Mouse (Mus musculus) forebrain, embryonic 14.5 days (tissue): ENCODE data around the gene Mosmo. TPM values are rescaled to one million over a fixed set of nuclear protein-coding genes. Genes with fewer than 3 reads are reported as not detected.
"Not testable (repeated sequence)": the region's sequence is repeated elsewhere in the genome, so short reads cannot be mapped to it uniquely, and the experiment has no call there.

Experiments
- ATAC-seq: fragments of 200-750 bp; cut with Nextera tagmentation; 2 replicates; pipeline ENCODE4 v1.8.0; 2017; ENCODE audit warnings: mild to moderate bottlenecking, moderate library complexity
- DNase-seq: peaks from one replicate; pipeline ENCODE4 v3.0.0-alpha.2; 2015; ENCODE audit warnings: low spot score
- H3K27ac ChIP-seq: fragments of 300-500 bp; sonication (generic); 2 replicates; pipeline ENCODE4 v1.5.1; 2014; ENCODE audit warnings: low read depth, mild to moderate bottlenecking, control low read depth, low read length, moderate library complexity
- H3K27me3 ChIP-seq: fragments of 300-500 bp; sonication (generic); replicated peaks from 2 replicates; pipeline ENCODE4 v1.6.1; 2014; ENCODE audit warnings: low read length, control low read depth, mixed read lengths; ENCODE audit not compliant: control insufficient read depth, insufficient read depth
- H3K36me3 ChIP-seq: fragments of 300-500 bp; sonication (generic); 2 replicates; pipeline ENCODE4 v1.6.1; 2014; ENCODE audit warnings: low read length, control low read depth; ENCODE audit not compliant: control insufficient read depth, insufficient read depth
- H3K4me1 ChIP-seq: fragments of 300-500 bp; sonication (generic); 2 replicates; pipeline ENCODE4 v1.6.1; 2014; ENCODE audit warnings: antibody characterized with exemption, low read length, control low read depth; ENCODE audit not compliant: control insufficient read depth, insufficient read depth
- H3K4me2 ChIP-seq: fragments of 300-500 bp; sonication (generic); 2 replicates; pipeline ENCODE4 v1.6.1; 2014; ENCODE audit warnings: mild to moderate bottlenecking, control low read depth, low read length
- H3K4me3 ChIP-seq: fragments of 300-500 bp; sonication (generic); 2 replicates; pipeline ENCODE4 v1.5.1; 2014; ENCODE audit warnings: low read depth, low read length, control low read depth
- H3K9ac ChIP-seq: fragments of 300-500 bp; sonication (generic); 2 replicates; pipeline ENCODE4 v1.6.1; 2014; ENCODE audit warnings: mild to moderate bottlenecking, low read length, control low read depth, moderate library complexity
- H3K9me3 ChIP-seq: fragments of 300-500 bp; sonication (generic); replicated peaks from 2 replicates; pipeline ENCODE4 v1.6.1; 2016; ENCODE audit warnings: low read length, control low read depth, mixed read lengths; ENCODE audit not compliant: control insufficient read depth
- WGBS: fragments of 180-500 bp; shearing (Covaris S2); extraction: QIAGEN DNeasy Blood & Tissue Kit; methylation state at CpG from one replicate; pipeline ENCODE4 v1.1.7; 2014; 5-methylcytosine and 5-hydroxymethylcytosine counted together
- polyA plus RNA-seq: library from polyadenylated mRNA; unstranded; fragments of >200 nt; fragmentation: Nextera tagmentation; extraction: Ambion mirVana; gene quantifications from 2 replicates; pipeline ENCODE4 v1.2.1, GENCODE M21; 2014

Mosmo gene
- polyA plus RNA-seq, 1 experiment from 2014 or later = 15.6 TPM

DNA sequence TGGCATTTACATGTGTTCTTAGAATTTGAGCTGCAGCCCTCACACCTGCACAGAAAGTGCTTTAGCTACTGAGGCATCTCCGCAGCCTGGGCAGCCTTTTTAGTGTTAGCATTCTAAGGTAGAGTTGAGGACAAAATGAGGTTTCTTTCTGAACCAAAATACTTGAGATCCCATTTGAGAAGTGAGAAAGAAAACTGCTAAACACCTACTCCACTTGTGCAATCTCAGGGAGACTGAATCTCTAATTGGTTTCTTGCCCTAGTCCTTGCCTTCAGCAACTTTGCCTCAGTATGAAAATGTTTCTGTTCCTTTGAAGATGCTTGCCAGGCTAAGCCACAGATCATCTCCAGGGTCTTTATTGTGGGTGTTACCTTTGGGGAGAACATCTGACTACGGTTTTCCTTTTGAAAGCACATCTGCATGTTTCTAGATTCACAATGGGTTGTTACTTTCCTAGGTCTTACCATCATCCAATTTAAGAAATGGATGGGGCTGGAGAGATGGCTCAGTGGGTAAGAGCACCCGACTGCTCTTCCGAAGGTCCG is 16.5 kb downstream of the Mosmo start:
- Histone ChIP-seq H3K27ac (no peak overlapping the region), H3K27me3 (no peaks in the 10 kb centered on the region), H3K36me3 (peaks cover 12% of the 10 kb centered on the region; the same call in 1 of the 2 replicates), H3K4me1 (no peaks in the 10 kb centered on the region), H3K4me3 (no peak overlapping the region), H3K9ac (no peak overlapping the region), H3K4me2 (no peak overlapping the region), H3K9me3 (no peaks in the 10 kb centered on the region)
- 89% methylated on average over 5 of the region's 5 CpGs for WGBS
- no peak for ATAC-seq
- DNase-seq = no peak

GRCm38 (mm10) chr7:120695196-120695595 is 17.8 kb downstream of the Mosmo start:
- no peak for DNase-seq
- Histone ChIP-seq H3K4me1 (no peaks in the 10 kb centered on the region), H3K4me2 (no peak overlapping the region), H3K27me3 (no peaks in the 10 kb centered on the region), H3K27ac (no peak overlapping the region), H3K4me3 (no peak overlapping the region), H3K9ac (no peak overlapping the region), H3K9me3 (no peaks in the 10 kb centered on the region), H3K36me3 (peaks cover 12% of the 10 kb centered on the region; the same call in 1 of the 2 replicates)
- no peak for ATAC-seq
- 36% methylated on average over 6 of the region's 6 CpGs for WGBS

DNA sequence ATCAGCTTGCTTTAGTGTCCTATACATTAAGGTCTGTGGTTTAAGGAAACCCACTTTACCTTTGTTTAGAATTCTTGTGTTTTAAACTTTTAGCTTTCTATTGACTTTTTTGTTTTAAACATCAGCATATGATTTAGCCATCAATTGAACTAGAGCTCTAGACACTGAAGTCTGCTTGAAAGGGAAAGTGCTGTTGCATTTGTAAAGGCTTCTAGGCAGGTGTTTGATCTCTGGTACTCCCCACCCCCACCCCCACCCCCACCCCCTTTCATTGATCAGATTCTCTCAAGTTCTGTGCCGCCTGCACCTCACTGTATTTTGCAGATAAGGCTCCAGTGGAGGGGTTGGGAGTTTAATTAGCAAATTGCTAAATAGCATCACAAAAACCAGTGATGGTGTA is 18.2 kb downstream of the Mosmo start:
- Histone ChIP-seq H3K27ac (no peak overlapping the region), H3K27me3 (no peaks in the 10 kb centered on the region), H3K4me1 (no peaks in the 10 kb centered on the region), H3K9me3 (no peaks in the 10 kb centered on the region), H3K4me2 (no peak overlapping the region), H3K36me3 (peaks cover 12% of the 10 kb centered on the region; the same call in 1 of the 2 replicates), H3K9ac (no peak overlapping the region), H3K4me3 (no peak overlapping the region)
- ATAC-seq (no peak), DNase-seq (no peak)
- WGBS = 33% methylated on average over 1 of the region's 1 CpGs

DNA sequence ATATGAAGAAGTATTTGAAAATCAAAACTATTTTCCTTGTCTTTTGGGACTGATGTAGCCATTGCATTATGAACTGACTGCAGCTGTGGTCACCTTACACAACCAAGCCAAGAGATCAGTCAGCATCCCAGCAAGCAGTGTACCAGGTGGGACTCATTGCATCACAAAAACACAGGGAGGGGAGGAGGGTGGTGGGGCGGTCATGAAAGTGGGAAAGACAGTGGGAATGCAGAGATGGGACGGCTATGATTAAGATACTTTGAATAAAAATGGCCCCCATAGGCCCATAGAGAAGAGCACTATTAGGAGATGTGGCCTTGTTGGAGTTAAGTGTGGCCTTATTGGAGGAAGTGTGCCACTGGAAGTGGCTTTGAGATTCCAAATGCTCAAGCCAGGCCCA is 18.9 kb downstream of the Mosmo start:
- no peak overlapping the region for H3K27ac ChIP-seq
- no peaks in the 10 kb centered on the region for H3K4me1 ChIP-seq

DNA sequence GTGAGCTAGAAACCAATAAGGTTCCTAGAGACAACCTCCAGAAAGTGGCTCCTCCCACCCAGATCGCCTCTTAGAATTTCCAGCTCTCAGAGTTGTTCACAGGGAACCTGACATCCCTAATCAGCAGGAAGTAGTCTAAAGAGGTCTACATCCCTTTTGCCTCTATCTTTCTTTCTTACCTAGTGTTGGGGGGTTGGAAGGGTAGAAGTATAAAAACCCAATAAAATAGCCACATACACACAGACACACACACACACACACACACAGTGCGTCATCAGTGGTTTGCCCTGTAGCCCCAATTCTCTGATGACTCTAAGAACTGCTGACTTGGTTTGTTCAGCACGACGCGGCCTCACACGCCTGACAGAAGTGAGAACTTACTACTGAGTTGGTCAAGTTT is 22.2 kb downstream of the Mosmo start:
- H3K9ac ChIP-seq = no peak overlapping the region
- ATAC-seq (no peak), DNase-seq (no peak)
- no peak overlapping the region for H3K27ac ChIP-seq
- H3K9me3 ChIP-seq = no peaks in the 10 kb centered on the region
- H3K4me2 ChIP-seq = no peak overlapping the region
- no peaks in the 10 kb centered on the region for H3K36me3 ChIP-seq
- no peaks in the 10 kb centered on the region for H3K27me3 ChIP-seq
- WGBS = 92% methylated on average over 6 of the region's 6 CpGs
- H3K4me1 ChIP-seq = no peaks in the 10 kb centered on the region
- no peak overlapping the region for H3K4me3 ChIP-seq

More for the DNA sequence above, 18.9 kb downstream of the Mosmo start:
- no peak overlapping the region for H3K4me3 ChIP-seq
- DNase-seq (no peak), ATAC-seq (no peak)
- no peak overlapping the region for H3K4me2 ChIP-seq
- peaks cover 11% of the 10 kb centered on the region; the same call in 1 of the 2 replicates for H3K36me3 ChIP-seq
- H3K9me3 ChIP-seq = no peaks in the 10 kb centered on the region
- H3K27me3 ChIP-seq = no peaks in the 10 kb centered on the region
- H3K9ac ChIP-seq = no peak overlapping the region
- 93% methylated on average over 2 of the region's 2 CpGs for WGBS

DNA sequence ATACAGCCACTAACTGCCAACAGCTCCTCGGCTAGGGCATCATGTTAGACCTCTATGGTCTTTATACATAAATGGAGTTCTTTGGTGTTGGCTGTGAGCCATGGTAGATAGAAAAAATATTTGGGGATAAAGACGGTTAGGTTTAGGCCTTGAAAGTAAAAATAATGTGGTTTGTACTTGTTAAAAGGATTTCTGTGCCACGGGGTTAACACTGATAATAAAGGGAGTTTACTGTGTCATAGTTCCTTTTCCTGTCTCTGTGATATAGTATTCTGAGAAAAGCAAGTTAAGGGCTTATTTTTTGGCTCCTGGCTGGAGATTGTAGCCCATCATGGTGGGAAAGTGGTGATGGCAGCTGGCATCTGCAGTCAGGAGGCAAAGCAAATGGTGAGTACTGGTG is 26.5 kb downstream of the Mosmo start:
- no peak for ATAC-seq
- no peak for DNase-seq
- Histone ChIP-seq H3K27me3 (no peaks in the 10 kb centered on the region), H3K9ac (no peak overlapping the region), H3K4me3 (no peak overlapping the region), H3K4me2 (no peak overlapping the region), H3K27ac (no peak overlapping the region), H3K9me3 (no peaks in the 10 kb centered on the region), H3K36me3 (no peaks in the 10 kb centered on the region), H3K4me1 (no peaks in the 10 kb centered on the region)
- 80% methylated on average over 3 of the region's 3 CpGs for WGBS

DNA sequence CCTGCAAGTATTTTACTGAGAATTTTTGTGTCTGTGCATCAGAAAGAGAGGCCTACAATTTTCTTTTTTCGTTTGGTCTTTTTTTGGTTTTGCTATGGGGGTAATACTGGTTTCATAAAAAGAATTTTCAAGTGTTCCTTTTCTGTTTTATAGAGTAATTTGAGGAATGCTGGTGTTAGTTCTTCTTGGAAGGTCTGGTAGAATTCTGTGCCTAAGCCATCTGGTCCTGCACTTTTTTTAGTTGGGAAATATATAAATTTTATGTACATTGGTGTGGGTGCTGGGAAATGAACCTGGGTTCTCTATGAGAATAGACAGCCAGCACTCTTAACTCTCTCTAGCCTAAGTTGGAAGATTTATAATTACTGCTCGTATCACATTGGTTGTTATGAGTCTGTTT is 34.7 kb downstream of the Mosmo start:
- no peak for DNase-seq
- ATAC-seq = no peak
- Histone ChIP-seq H3K9ac (no peak overlapping the region), H3K4me2 (no peak overlapping the region), H3K27me3 (no peaks in the 10 kb centered on the region), H3K9me3 (no peaks in the 10 kb centered on the region), H3K27ac (no peak overlapping the region), H3K36me3 (no peaks in the 10 kb centered on the region), H3K4me1 (no peaks in the 10 kb centered on the region), H3K4me3 (no peak overlapping the region)
- 91% methylated on average over 2 of the region's 2 CpGs for WGBS

DNA sequence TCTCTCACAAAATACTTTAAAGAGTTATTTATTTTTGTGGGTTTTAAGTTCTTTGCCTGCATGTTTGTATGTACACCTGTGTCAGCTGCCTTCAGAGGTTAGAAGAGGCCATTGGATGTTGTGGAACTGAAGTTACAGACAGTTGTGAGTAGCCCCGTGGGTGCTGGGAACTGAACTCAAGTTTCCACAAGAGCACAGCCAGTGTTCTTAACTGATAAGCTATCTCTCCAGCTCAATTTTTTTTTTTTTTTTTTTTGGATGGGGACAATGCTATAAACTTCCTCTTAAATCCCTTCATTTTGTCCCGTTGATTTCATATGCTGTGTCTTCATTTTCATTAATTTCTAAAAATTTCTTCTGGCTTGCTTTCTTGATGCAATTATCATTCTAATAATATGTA is 35.8 kb downstream of the Mosmo start:
- WGBS = 90% methylated on average over 2 of the region's 2 CpGs

DNA sequence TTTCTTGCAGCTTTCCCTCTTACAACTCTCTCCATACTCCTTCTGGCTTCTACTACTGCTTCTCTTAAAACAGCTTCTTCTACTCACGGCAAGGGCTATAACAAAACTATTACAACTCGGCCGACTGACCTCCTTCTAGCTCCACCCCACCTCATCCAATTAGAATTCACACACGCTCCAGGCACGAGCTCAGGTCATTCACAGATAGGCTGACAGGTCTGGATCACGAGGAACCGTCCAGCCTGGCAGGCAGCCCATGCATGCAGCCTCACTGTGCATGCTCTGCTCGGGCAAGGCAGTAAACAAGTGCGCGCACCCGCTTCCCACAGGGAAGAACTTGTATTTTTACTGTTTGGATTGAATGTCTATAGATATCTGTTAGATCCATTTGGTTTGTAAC is 36.5 kb downstream of the Mosmo start:
- not testable (repeated sequence) for H3K4me3 ChIP-seq, H3K9me3 ChIP-seq, ATAC-seq, H3K27ac ChIP-seq, DNase-seq, H3K36me3 ChIP-seq, H3K4me1 ChIP-seq, H3K9ac ChIP-seq, H3K4me2 ChIP-seq, H3K27me3 ChIP-seq
- 83% methylated on average over 11 of the region's 11 CpGs for WGBS

More for the DNA sequence above, 35.8 kb downstream of the Mosmo start:
- no peaks in the 10 kb centered on the region for H3K27me3 ChIP-seq
- H3K4me2 ChIP-seq = no peak overlapping the region
- ATAC-seq = no peak
- no peak overlapping the region for H3K9ac ChIP-seq
- H3K9me3 ChIP-seq = no peaks in the 10 kb centered on the region
- no peak overlapping the region for H3K4me3 ChIP-seq
- no peaks in the 10 kb centered on the region for H3K4me1 ChIP-seq
- no peak for DNase-seq
- no peak overlapping the region for H3K27ac ChIP-seq
- H3K36me3 ChIP-seq = no peaks in the 10 kb centered on the region
